8 mouse cellular contexts compared by ENCODE assay signal in the genomic region with DNA sequence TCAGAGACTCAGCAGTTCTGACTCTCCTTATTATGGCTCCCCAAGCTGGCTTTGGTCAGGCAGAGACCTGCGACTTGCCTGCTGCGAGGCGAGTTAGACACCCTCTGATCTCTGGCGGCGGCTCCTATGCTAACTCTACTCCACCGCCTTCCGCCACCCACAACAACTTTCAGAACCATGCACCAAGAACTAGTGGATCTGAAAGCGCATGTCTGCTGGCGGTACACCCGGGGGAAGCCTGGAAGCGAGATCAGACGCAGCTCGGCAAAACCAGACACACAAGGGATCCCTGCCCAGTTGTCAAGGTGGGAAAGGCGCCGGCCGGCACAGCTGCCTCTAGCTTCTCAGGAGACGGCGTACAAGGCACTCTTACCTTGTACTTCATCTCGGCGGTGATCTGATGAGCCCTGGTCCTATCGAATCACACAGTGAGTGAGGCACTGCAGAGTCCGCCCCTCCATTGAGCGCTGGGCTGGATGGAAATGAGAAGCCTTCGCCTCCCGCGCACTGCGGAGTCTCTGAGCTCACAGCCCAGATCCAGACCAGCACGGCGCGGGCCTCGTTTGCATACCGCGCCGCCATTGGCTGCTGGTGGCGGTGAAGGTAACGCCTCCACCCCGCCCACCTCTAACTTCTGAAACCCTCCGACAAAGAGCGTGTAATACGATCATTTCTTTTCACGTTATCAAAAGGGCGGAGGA.
DNase-seq lines count a peak whose midpoint lies in the region; ATAC-seq and TF ChIP-seq lines count a peak whose summit lies in the region.

No protein-coding gene starts in this region.

- peak; percentile 96 for DNase-seq in Muller cell, postnatal 12 days (ENCODE audit: inconsistent ontology term)
- peak; percentile 81 for DNase-seq in cerebellum, adult 9-10 months
- peak; percentile 95 for DNase-seq in hindbrain, embryonic 10.5 days (ENCODE audit: low spot score)
- peak; percentile 95 for DNase-seq in layer of hippocampus, adult 9-11 months
- DNase-seq in ovary, adult 18-20 months (ENCODE audit: low spot score) = peak; percentile 92
- DNase-seq in thymus, adult 2 months = peak; percentile 91

- WGBS in hindbrain, embryonic 10.5 days = under 1% methylated on average over 42 of the region's 42 CpGs
- WGBS in lung, embryonic 16.5 days = under 1% methylated on average over 42 of the region's 42 CpGs
- under 1% methylated on average over 42 of the region's 42 CpGs for WGBS in thymus, adult 2 months

- no peaks in the 10 kb centered on the region for H3K36me3 ChIP-seq in hindbrain, embryonic 10.5 days
- H3K36me3 ChIP-seq in lung, embryonic 16.5 days (ENCODE audit: control insufficient read depth, insufficient read depth, low read length) = no peaks in the 10 kb centered on the region
- H3K36me3 ChIP-seq in thymus, adult 2 months (ENCODE audit: control insufficient read depth, insufficient read depth, low read length) = no peaks in the 10 kb centered on the region

- H3K4me2 ChIP-seq in lung, embryonic 16.5 days (ENCODE audit: low read depth, low read length) = peak overlapping the region; percentile 79

- peaks cover 82% of the 10 kb centered on the region for H3K4me1 ChIP-seq in hindbrain, embryonic 10.5 days (replicated peaks)
- peaks cover 50% of the 10 kb centered on the region for H3K4me1 ChIP-seq in lung, embryonic 16.5 days (replicated peaks; ENCODE audit: control insufficient read depth, insufficient read depth, low read length)
- peaks cover 9% of the 10 kb centered on the region for H3K4me1 ChIP-seq in thymus, adult 2 months (replicated peaks; ENCODE audit: control insufficient read depth, insufficient read depth, low read length)

- peaks cover 13% of the 10 kb centered on the region; the same call in 1 of the 2 replicates for H3K27me3 ChIP-seq in hindbrain, embryonic 10.5 days (ENCODE audit: insufficient read depth, poor library complexity, severe bottlenecking)
- no peaks in the 10 kb centered on the region for H3K27me3 ChIP-seq in lung, embryonic 16.5 days (ENCODE audit: control insufficient read depth, insufficient read depth, low read depth, low read length)
- no peaks in the 10 kb centered on the region for H3K27me3 ChIP-seq in thymus, adult 2 months (ENCODE audit: control insufficient read depth, insufficient read depth, low read length)

- ATAC-seq in frontal cortex, adult (ENCODE audit: low TSS enrichment) = peak; percentile 98
- peak; percentile 97 for ATAC-seq in lung, embryonic 16.5 days (ENCODE audit: low read depth)

- TF ChIP-seq POLR2A in thymus, adult 2 months (IDR thresholded peaks at IDR 0.05; ENCODE audit: control insufficient read depth, extremely low read depth, insufficient read depth, low read length, poor library complexity) = peak; percentile 91

- peak overlapping the region; percentile 71 for H3K4me3 ChIP-seq in hindbrain, embryonic 10.5 days
- peak overlapping the region; percentile 73 for H3K4me3 ChIP-seq in lung, embryonic 16.5 days (ENCODE audit: low read length)
- H3K4me3 ChIP-seq in thymus, adult 2 months (ENCODE audit: control insufficient read depth, insufficient read depth, low read length) = peak overlapping the region; percentile 54

- H3K9ac ChIP-seq in lung, embryonic 16.5 days (ENCODE audit: low read length) = peak overlapping the region; percentile 86

- H3K27ac ChIP-seq in hindbrain, embryonic 10.5 days = peak overlapping the region; percentile 91
- H3K27ac ChIP-seq in lung, embryonic 16.5 days (ENCODE audit: low read length) = peak overlapping the region; percentile 98
- H3K27ac ChIP-seq in thymus, adult 2 months (ENCODE audit: control insufficient read depth, insufficient read depth, low read length) = peak overlapping the region; percentile 66

- peak; percentile 45; the same call in 1 of the 2 replicates for TF ChIP-seq CTCF in thymus, adult 2 months (IDR thresholded peaks at IDR 0.05; ENCODE audit: borderline replicate concordance, control insufficient read depth, extremely low read depth, insufficient read depth, low read length, poor library complexity)

- no peaks in the 10 kb centered on the region for H3K9me3 ChIP-seq in hindbrain, embryonic 10.5 days
- H3K9me3 ChIP-seq in lung, embryonic 16.5 days (ENCODE audit: control insufficient read depth, low read length) = no peaks in the 10 kb centered on the region

Comparison
In these comparisons a context has a peak if more than half of its experiments do, and no peak if none do; other contexts are left out.
1. Peak in every context shown above with its lines: DNase-seq, ATAC-seq, H3K4me3 ChIP-seq and H3K27ac ChIP-seq.